Mouse (Mus musculus): ENCODE measurements around the gene Hivep2. TPM values are rescaled to one million over a fixed set of nuclear protein-coding genes. Genes with fewer than 3 reads are reported as not detected.

Gene Hivep2
- total RNA-seq, 2 experiments from 2014 or later: 0.62 to 5.4 TPM

GRCm38 (mm10) chr10:14044783-14045392 lies 79.0 kb downstream of the Hivep2 start:
- ATAC-seq (replicated peaks; ENCODE audit: poor library complexity, severe bottlenecking): peak; percentile 63

GRCm38 (mm10) chr10:14045745-14046144 lies 79.9 kb downstream of the Hivep2 start:
- peak; percentile 60 for ATAC-seq (replicated peaks; ENCODE audit: poor library complexity, severe bottlenecking)

- ATAC-seq (replicated peaks; ENCODE audit: poor library complexity, severe bottlenecking): no peak
These were observed 80.3 kb downstream of the Hivep2 start for GRCm38 (mm10) chr10:14046171-14046651.

- no peak for ATAC-seq (replicated peaks; ENCODE audit: poor library complexity, severe bottlenecking)
These were observed 81.1 kb downstream of the Hivep2 start for GRCm38 (mm10) chr10:14046935-14047334.

GRCm38 (mm10) chr10:14047661-14048060 lies 81.8 kb downstream of the Hivep2 start:
- no peak for ATAC-seq (replicated peaks; ENCODE audit: poor library complexity, severe bottlenecking)

GRCm38 (mm10) chr10:14048322-14048915 lies 82.5 kb downstream of the Hivep2 start:
- peak; percentile 38 for ATAC-seq (replicated peaks; ENCODE audit: poor library complexity, severe bottlenecking)

- ATAC-seq (replicated peaks; ENCODE audit: poor library complexity, severe bottlenecking): no peak
These were observed 83.1 kb downstream of the Hivep2 start for GRCm38 (mm10) chr10:14048916-14049445.

GRCm38 (mm10) chr10:14049686-14050085 lies 83.8 kb downstream of the Hivep2 start:
- ATAC-seq (replicated peaks; ENCODE audit: poor library complexity, severe bottlenecking): no peak

GRCm38 (mm10) chr10:14050586-14050985 lies 84.7 kb downstream of the Hivep2 start:
- no peak for ATAC-seq (replicated peaks; ENCODE audit: poor library complexity, severe bottlenecking)

GRCm38 (mm10) chr10:14052109-14052689 lies 86.3 kb downstream of the Hivep2 start:
- no peak for ATAC-seq (replicated peaks; ENCODE audit: poor library complexity, severe bottlenecking)

GRCm38 (mm10) chr10:14054860-14055259 lies 89.0 kb downstream of the Hivep2 start:
- no peak for ATAC-seq (replicated peaks; ENCODE audit: poor library complexity, severe bottlenecking)

GRCm38 (mm10) chr10:14055533-14055981 lies 89.7 kb downstream of the Hivep2 start:
- peak; percentile 76 for ATAC-seq (replicated peaks; ENCODE audit: poor library complexity, severe bottlenecking)

- no peak for ATAC-seq (replicated peaks; ENCODE audit: poor library complexity, severe bottlenecking)
These were observed 90.2 kb downstream of the Hivep2 start for GRCm38 (mm10) chr10:14056057-14056456.

GRCm38 (mm10) chr10:14056584-14057451 lies 90.9 kb downstream of the Hivep2 start:
- no peak for ATAC-seq (replicated peaks; ENCODE audit: poor library complexity, severe bottlenecking)

GRCm38 (mm10) chr10:14057841-14058605 lies 92.1 kb downstream of the Hivep2 start:
- no peak for ATAC-seq (replicated peaks; ENCODE audit: poor library complexity, severe bottlenecking)

- no peak for ATAC-seq (replicated peaks; ENCODE audit: poor library complexity, severe bottlenecking)
These were observed 92.9 kb downstream of the Hivep2 start for GRCm38 (mm10) chr10:14058742-14059141.

GRCm38 (mm10) chr10:14059581-14059980 lies 93.7 kb downstream of the Hivep2 start:
- ATAC-seq (replicated peaks; ENCODE audit: poor library complexity, severe bottlenecking): peak; percentile 21; the same call in 1 of the 2 replicates

GRCm38 (mm10) chr10:14060302-14060701 lies 94.4 kb downstream of the Hivep2 start:
- ATAC-seq (replicated peaks; ENCODE audit: poor library complexity, severe bottlenecking): no peak

- ATAC-seq (replicated peaks; ENCODE audit: poor library complexity, severe bottlenecking): no peak
These were observed 97.4 kb downstream of the Hivep2 start for GRCm38 (mm10) chr10:14063226-14063625.

All from granulocyte monocyte progenitor cell, adult 5-6 weeks (primary cell).